Mouse (Mus musculus) limb, embryonic 11.5 days (tissue): ENCODE measurements around the gene Lmna. TPM values are rescaled to one million over a fixed set of nuclear protein-coding genes. Genes with fewer than 3 reads are reported as not detected.

ENCODE experiments used
- ATAC-seq: fragments of 200-750 bp; cut with Nextera tagmentation; 2 replicates; pipeline ENCODE4 v1.8.0; 2017; ENCODE audit warnings: low read depth; ENCODE audit not compliant: insufficient number of reproducible peaks, low FRiP score, low TSS enrichment
- DNase-seq: peaks from one replicate; pipeline ENCODE4 v3.0.0-alpha.2; 2015; ENCODE audit warnings: low spot score
- H3K27ac ChIP-seq: fragments of 300-500 bp; sonication (generic); replicated peaks from 2 replicates; pipeline ENCODE4 v1.5.1; 2014; ENCODE audit warnings: low read depth, mild to moderate bottlenecking, low read length
- H3K27me3 ChIP-seq: fragments of 300-500 bp; sonication (generic); 2 replicates; pipeline ENCODE4 v1.6.1; 2014; ENCODE audit warnings: mild to moderate bottlenecking, low read length, mixed read lengths; ENCODE audit not compliant: control insufficient read depth, insufficient read depth
- H3K36me3 ChIP-seq: fragments of 300-500 bp; sonication (generic); 2 replicates; pipeline ENCODE4 v1.6.1; 2014; ENCODE audit warnings: mild to moderate bottlenecking, low read length, moderate library complexity, mixed read lengths; ENCODE audit not compliant: control insufficient read depth, insufficient read depth
- H3K4me1 ChIP-seq: fragments of 300-500 bp; sonication (generic); 2 replicates; pipeline ENCODE4 v1.6.1; 2014; ENCODE audit warnings: low read length, mixed read lengths; ENCODE audit not compliant: control insufficient read depth, insufficient read depth
- H3K4me2 ChIP-seq: fragments of 300-500 bp; sonication (generic); 2 replicates; pipeline ENCODE4 v1.6.1; 2014; ENCODE audit warnings: low read depth, mild to moderate bottlenecking, moderate library complexity; ENCODE audit not compliant: severe bottlenecking
- H3K4me3 ChIP-seq: fragments of 300-500 bp; sonication (generic); 2 replicates; pipeline ENCODE4 v1.5.1; 2014; ENCODE audit warnings: low read depth, low read length
- H3K9ac ChIP-seq: fragments of 300-500 bp; sonication (generic); 2 replicates; pipeline ENCODE4 v1.6.1; 2014; ENCODE audit warnings: mild to moderate bottlenecking, low read length
- H3K9me3 ChIP-seq: fragments of 300-500 bp; sonication (generic); 2 replicates; pipeline ENCODE4 v1.6.1; 2016; ENCODE audit warnings: low read length; ENCODE audit not compliant: control insufficient read depth
- WGBS: fragments of 180-500 bp; shearing (Covaris S2); extraction: QIAGEN DNeasy Blood & Tissue Kit; methylation state at CpG from one replicate; pipeline ENCODE4 v1.1.7; 2014; 5-methylcytosine and 5-hydroxymethylcytosine counted together
- polyA plus RNA-seq: library from polyadenylated mRNA; unstranded; fragments of >200 nt; fragmentation: Nextera tagmentation; extraction: Ambion mirVana; gene quantifications from 2 replicates; pipeline ENCODE4 v1.2.1, GENCODE M21; 2014

The Lmna gene
- polyA plus RNA-seq, 1 experiment from 2014 or later: 20.4 TPM

GRCm38 (mm10) chr3:88543174-88543573 is 33.4 kb upstream of the Lmna start:
- H3K27me3 ChIP-seq: no peaks in the 10 kb centered on the region
- no peak for DNase-seq
- WGBS: 90% methylated on average over 8 of the region's 8 CpGs
- ATAC-seq: no peak
- H3K9me3 ChIP-seq: no peaks in the 10 kb centered on the region
- peaks cover 9% of the 10 kb centered on the region; the same call in 1 of the 2 replicates for H3K36me3 ChIP-seq
- H3K4me3 ChIP-seq: no peak overlapping the region; the same call in 1 of the 2 replicates
- no peak overlapping the region for H3K27ac ChIP-seq
- no peak overlapping the region for H3K9ac ChIP-seq
- peaks cover 16% of the 10 kb centered on the region for H3K4me1 ChIP-seq
- H3K4me2 ChIP-seq: no peak overlapping the region

- no peak overlapping the region for H3K4me3 ChIP-seq
- peaks cover 20% of the 10 kb centered on the region for H3K4me1 ChIP-seq
- H3K4me2 ChIP-seq: no peak overlapping the region
- no peaks in the 10 kb centered on the region for H3K27me3 ChIP-seq
- DNase-seq: no peak
- peaks cover 9% of the 10 kb centered on the region; the same call in 1 of the 2 replicates for H3K36me3 ChIP-seq
- no peak for ATAC-seq
- 69% methylated on average over 4 of the region's 4 CpGs for WGBS
- H3K9me3 ChIP-seq: no peaks in the 10 kb centered on the region
- H3K27ac ChIP-seq: no peak overlapping the region
- H3K9ac ChIP-seq: no peak overlapping the region
Measured at GRCm38 (mm10) chr3:88542486-88542885, 32.7 kb upstream of the Lmna start.

GRCm38 (mm10) chr3:88541622-88542401 is 32.1 kb upstream of the Lmna start:
- ATAC-seq: no peak
- Histone ChIP-seq H3K27ac (0 out of 2 replicates have a peak overlapping the region, but pooled peaks have one; percentile 14), H3K36me3 (peaks cover 13% of the 10 kb centered on the region), H3K4me3 (no peak overlapping the region), H3K9me3 (no peaks in the 10 kb centered on the region), H3K27me3 (no peaks in the 10 kb centered on the region), H3K4me1 (peaks cover 26% of the 10 kb centered on the region), H3K9ac (no peak overlapping the region), H3K4me2 (no peak overlapping the region)
- 72% methylated on average over 5 of the region's 7 CpGs for whole genome bisulfite sequencing
- no peak for DNase-seq

- ATAC-seq (no peak), DNase-seq (no peak)
- 63% methylated on average over 5 of the region's 5 CpGs for WGBS
- H3K27me3 ChIP-seq: no peaks in the 10 kb centered on the region
- no peaks in the 10 kb centered on the region for H3K9me3 ChIP-seq
- H3K36me3 ChIP-seq: peaks cover 18% of the 10 kb centered on the region
- H3K9ac ChIP-seq: no peak overlapping the region
- H3K4me1 ChIP-seq: peaks cover 40% of the 10 kb centered on the region
- no peak overlapping the region for H3K4me3 ChIP-seq
- no peak overlapping the region for H3K4me2 ChIP-seq
- H3K27ac ChIP-seq: no peak overlapping the region; the same call in 1 of the 2 replicates
Measured at GRCm38 (mm10) chr3:88540085-88540484, 30.3 kb upstream of the Lmna start.

GRCm38 (mm10) chr3:88539397-88539796 is 29.6 kb upstream of the Lmna start:
- H3K27ac ChIP-seq: no peak overlapping the region
- no peaks in the 10 kb centered on the region for H3K27me3 ChIP-seq
- no peak overlapping the region for H3K9ac ChIP-seq
- H3K4me3 ChIP-seq: no peak overlapping the region
- H3K4me2 ChIP-seq: no peak overlapping the region
- H3K4me1 ChIP-seq: peaks cover 44% of the 10 kb centered on the region
- no peaks in the 10 kb centered on the region for H3K9me3 ChIP-seq
- 32% methylated on average over 3 of the region's 3 CpGs for WGBS
- peaks cover 18% of the 10 kb centered on the region for H3K36me3 ChIP-seq
- DNase-seq (no peak), ATAC-seq (no peak)

GRCm38 (mm10) chr3:88538271-88539145 is 28.8 kb upstream of the Lmna start:
- ATAC-seq (no peak), DNase-seq (no peak)
- no peak overlapping the region for H3K4me3 ChIP-seq
- H3K9ac ChIP-seq: peak overlapping the region; percentile 8; the same call in 1 of the 2 replicates
- WGBS: 65% methylated on average over 9 of the region's 9 CpGs
- peaks cover 18% of the 10 kb centered on the region for H3K36me3 ChIP-seq
- no peaks in the 10 kb centered on the region for H3K27me3 ChIP-seq
- peaks cover 46% of the 10 kb centered on the region for H3K4me1 ChIP-seq
- H3K4me2 ChIP-seq: no peak overlapping the region; the same call in 1 of the 2 replicates
- no peak overlapping the region for H3K27ac ChIP-seq
- no peaks in the 10 kb centered on the region for H3K9me3 ChIP-seq

- 78% methylated on average over 6 of the region's 6 CpGs for WGBS
- H3K4me1 ChIP-seq: peaks cover 44% of the 10 kb centered on the region
Measured at GRCm38 (mm10) chr3:88537146-88537545, 27.4 kb upstream of the Lmna start.

More at GRCm38 (mm10) chr3:88537146-88537545, 27.4 kb upstream of the Lmna start:
- Histone ChIP-seq H3K4me3 (no peak overlapping the region; the same call in 1 of the 2 replicates), H3K9me3 (no peaks in the 10 kb centered on the region), H3K27me3 (no peaks in the 10 kb centered on the region), H3K27ac (no peak overlapping the region), H3K4me2 (peak overlapping the region; percentile 93; the same call in 1 of the 2 replicates), H3K36me3 (peaks cover 18% of the 10 kb centered on the region), H3K9ac (peak overlapping the region; percentile 98; the same call in 1 of the 2 replicates)
- no peak for ATAC-seq
- DNase-seq: no peak
